Mouse (Mus musculus): ENCODE measurements around the gene Haao. TPM values are rescaled to one million over a fixed set of nuclear protein-coding genes. Genes with fewer than 3 reads are reported as not detected.

Haao gene
- polyA plus RNA-seq, 1 experiment = 9.6 TPM

DNA sequence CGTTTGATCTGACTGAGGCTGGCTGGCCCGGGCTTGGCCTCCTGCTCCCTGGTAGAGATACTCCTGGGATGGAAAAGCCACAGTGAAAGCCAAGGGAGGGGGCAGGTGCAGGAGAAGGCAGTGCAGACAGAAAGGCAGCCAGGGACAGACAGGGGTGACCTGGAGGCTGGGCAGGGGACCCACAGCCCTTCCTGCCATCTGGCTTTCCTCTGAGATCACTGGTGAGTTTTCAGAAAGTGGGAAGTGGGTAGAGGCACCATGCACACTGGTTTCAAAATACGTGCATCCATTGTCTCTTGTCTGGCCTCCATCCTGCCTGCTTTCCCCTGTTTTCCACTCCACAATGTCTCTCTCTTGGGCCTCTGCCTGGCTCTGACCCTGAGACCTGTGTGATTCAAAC lies 18.4 kb downstream of the Haao start:
- 53% methylated on average over 3 of the region's 3 CpGs for WGBS
- Histone ChIP-seq H3K4me1 (ENCODE audit: control insufficient read depth, insufficient read depth, low read length) (no peaks in the 10 kb centered on the region; the same call in 1 of the 2 replicates), H3K4me3 (replicated peaks; ENCODE audit: extremely low read depth, low read depth, low read length) (no peak overlapping the region)

GRCm38 (mm10) chr17:83823835-83824234 lies 23.9 kb downstream of the Haao start:
- Histone ChIP-seq H3K4me1 (ENCODE audit: control insufficient read depth, insufficient read depth, low read length) (no peaks in the 10 kb centered on the region), H3K4me3 (replicated peaks; ENCODE audit: extremely low read depth, low read depth, low read length) (no peak overlapping the region)
- TF ChIP-seq CTCF (IDR thresholded peaks at IDR 0.05; ENCODE audit: insufficient read depth, low read length) = no peak
- WGBS = 76% methylated on average over 7 of the region's 7 CpGs
- DNase-seq = no peak

More for the DNA sequence above, 18.4 kb downstream of the Haao start:
- no peak for DNase-seq
- TF ChIP-seq POLR2A (IDR thresholded peaks at IDR 0.05; ENCODE audit: borderline replicate concordance, extremely low read depth, low read depth, low read length) = no peak
- TF ChIP-seq CTCF (IDR thresholded peaks at IDR 0.05; ENCODE audit: insufficient read depth, low read length) = no peak

DNA sequence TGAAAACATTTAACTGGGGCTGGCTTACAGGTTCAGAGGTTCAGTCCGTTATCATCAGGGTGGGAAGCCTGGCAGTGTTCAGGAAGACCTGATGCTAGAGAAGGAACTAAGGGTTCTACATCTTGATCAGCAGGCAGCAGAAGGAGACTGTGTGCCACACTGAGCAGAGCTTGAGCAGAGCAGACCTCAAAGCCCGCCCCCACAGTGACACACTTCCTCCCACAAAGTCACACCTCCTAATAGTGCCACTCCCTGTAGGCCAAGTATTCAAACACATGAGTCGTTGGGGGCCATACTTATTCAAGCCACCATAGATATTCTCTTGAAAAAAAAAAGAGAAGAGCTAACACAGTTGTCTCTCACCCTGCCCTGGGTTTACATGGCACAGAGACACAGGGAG lies 25.9 kb downstream of the Haao start:
- 76% methylated on average over 3 of the region's 3 CpGs for WGBS
- TF ChIP-seq POLR2A (IDR thresholded peaks at IDR 0.05; ENCODE audit: borderline replicate concordance, extremely low read depth, low read depth, low read length) (no peak), CTCF (IDR thresholded peaks at IDR 0.05; ENCODE audit: insufficient read depth, low read length) (no peak)
- H3K4me3 ChIP-seq (replicated peaks; ENCODE audit: extremely low read depth, low read depth, low read length) = no peak overlapping the region
- no peaks in the 10 kb centered on the region for H3K4me1 ChIP-seq (ENCODE audit: control insufficient read depth, insufficient read depth, low read length)
- DNase-seq = no peak

- 68% methylated on average over 5 of the region's 5 CpGs for WGBS
- H3K4me1 ChIP-seq (ENCODE audit: control insufficient read depth, insufficient read depth, low read length) = no peaks in the 10 kb centered on the region
These were observed 27.1 kb downstream of the Haao start for GRCm38 (mm10) chr17:83820701-83821100.

DNA sequence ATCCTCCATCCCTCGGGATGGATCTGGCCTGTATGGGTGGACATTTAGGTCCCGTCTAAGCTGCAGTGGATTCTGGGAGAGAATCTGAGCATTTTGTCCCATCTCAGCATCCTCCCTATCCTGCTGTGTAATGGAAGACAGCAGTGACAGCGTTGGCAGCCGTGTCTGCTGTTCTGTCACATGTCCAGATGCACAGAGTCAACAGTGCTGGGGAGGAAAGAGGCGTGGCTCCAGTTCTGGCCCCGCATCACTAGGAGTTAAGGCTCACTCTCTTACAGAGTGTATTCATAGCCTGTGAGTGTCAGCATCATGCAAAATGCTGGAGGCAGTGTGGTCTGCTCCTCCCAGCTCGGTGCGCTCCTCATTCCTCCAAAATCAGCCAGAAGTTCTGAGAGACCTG lies 28.3 kb downstream of the Haao start:
- Histone ChIP-seq H3K4me1 (ENCODE audit: control insufficient read depth, insufficient read depth, low read length) (no peaks in the 10 kb centered on the region), H3K4me3 (replicated peaks; ENCODE audit: extremely low read depth, low read depth, low read length) (no peak overlapping the region)
- WGBS = 52% methylated on average over 8 of the region's 8 CpGs
- no peak for TF ChIP-seq CTCF (IDR thresholded peaks at IDR 0.05; ENCODE audit: insufficient read depth, low read length)
- TF ChIP-seq POLR2A (IDR thresholded peaks at IDR 0.05; ENCODE audit: borderline replicate concordance, extremely low read depth, low read depth, low read length) = no peak
- DNase-seq = no peak

More at GRCm38 (mm10) chr17:83820701-83821100, 27.1 kb downstream of the Haao start:
- TF ChIP-seq CTCF (IDR thresholded peaks at IDR 0.05; ENCODE audit: insufficient read depth, low read length) = no peak
- TF ChIP-seq POLR2A (IDR thresholded peaks at IDR 0.05; ENCODE audit: borderline replicate concordance, extremely low read depth, low read depth, low read length) = no peak
- DNase-seq = no peak
- no peak overlapping the region for H3K4me3 ChIP-seq (replicated peaks; ENCODE audit: extremely low read depth, low read depth, low read length)

DNA sequence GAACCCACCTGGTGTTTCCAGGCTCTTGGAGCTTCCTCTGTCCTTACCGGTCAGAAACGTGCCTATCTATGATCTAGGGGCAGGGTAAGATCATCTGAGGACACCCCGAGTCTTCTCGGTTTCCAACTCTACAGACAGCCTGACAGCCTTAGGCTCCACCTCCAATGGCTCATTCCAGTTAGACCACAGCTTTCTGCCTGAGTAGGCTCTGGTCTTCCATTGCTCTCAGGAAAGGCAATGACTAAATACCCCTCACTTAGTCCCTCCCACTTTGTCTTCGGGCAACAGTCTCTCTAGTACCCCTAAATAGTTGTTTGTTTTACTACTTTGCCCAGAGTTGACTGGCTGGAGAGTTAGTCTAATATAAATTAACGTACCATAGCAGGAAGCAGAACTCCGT lies 30.8 kb downstream of the Haao start:
- no peak for DNase-seq

GRCm38 (mm10) chr17:83813050-83813449 lies 34.7 kb downstream of the Haao start:
- Histone ChIP-seq H3K4me3 (replicated peaks; ENCODE audit: extremely low read depth, low read depth, low read length) (no peak overlapping the region), H3K4me1 (ENCODE audit: control insufficient read depth, insufficient read depth, low read length) (no peaks in the 10 kb centered on the region)
- WGBS = 92% methylated on average over 4 of the region's 4 CpGs
- DNase-seq = no peak
- TF ChIP-seq CTCF (IDR thresholded peaks at IDR 0.05; ENCODE audit: insufficient read depth, low read length) (no peak), POLR2A (IDR thresholded peaks at IDR 0.05; ENCODE audit: borderline replicate concordance, extremely low read depth, low read depth, low read length) (no peak)

More for the DNA sequence above, 30.8 kb downstream of the Haao start:
- TF ChIP-seq POLR2A (IDR thresholded peaks at IDR 0.05; ENCODE audit: borderline replicate concordance, extremely low read depth, low read depth, low read length) (no peak), CTCF (IDR thresholded peaks at IDR 0.05; ENCODE audit: insufficient read depth, low read length) (no peak)
- no peak overlapping the region for H3K4me3 ChIP-seq (replicated peaks; ENCODE audit: extremely low read depth, low read depth, low read length)
- no peaks in the 10 kb centered on the region for H3K4me1 ChIP-seq (ENCODE audit: control insufficient read depth, insufficient read depth, low read length)
- WGBS = 61% methylated on average over 7 of the region's 7 CpGs

DNA sequence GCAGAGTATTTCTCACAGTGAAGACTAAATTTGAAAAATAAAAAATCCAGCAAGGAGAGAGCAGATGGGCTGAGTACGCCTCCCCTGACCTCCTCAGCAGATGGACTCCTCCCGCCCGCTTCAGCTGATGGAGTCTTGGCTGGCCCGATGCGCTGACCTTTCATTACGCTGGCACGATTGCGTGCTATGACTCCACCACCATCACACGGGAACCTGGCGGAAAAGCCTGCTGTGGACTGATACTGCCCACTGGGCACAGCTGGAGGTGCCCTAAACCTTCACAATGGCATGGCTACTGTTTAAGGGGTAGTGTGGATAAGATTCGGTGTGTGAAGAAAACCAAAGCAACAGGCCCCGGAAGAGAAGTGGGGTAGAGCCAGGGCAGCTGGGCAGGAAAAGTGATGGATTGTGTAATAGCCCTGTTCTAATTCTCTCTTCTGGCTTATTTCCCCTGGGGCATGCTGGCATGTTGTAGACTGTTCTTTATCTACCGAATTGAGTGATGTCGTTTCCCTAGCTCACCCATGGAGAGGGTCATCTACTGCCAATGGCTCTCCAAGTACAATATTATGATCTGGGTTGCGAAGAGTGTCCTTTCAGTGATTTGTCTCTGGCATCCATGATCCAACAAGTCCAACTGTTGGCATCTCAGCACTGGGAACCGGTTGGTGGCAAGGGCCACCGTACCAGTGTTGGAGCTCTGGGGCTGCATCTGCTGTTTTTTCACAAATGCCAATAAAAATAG lies 35.4 kb downstream of the Haao start:
- no peak for DNase-seq
- Histone ChIP-seq H3K4me3 (replicated peaks; ENCODE audit: extremely low read depth, low read depth, low read length) (no peak overlapping the region), H3K4me1 (ENCODE audit: control insufficient read depth, insufficient read depth, low read length) (no peaks in the 10 kb centered on the region)
- TF ChIP-seq CTCF (IDR thresholded peaks at IDR 0.05; ENCODE audit: insufficient read depth, low read length) (no peak), POLR2A (IDR thresholded peaks at IDR 0.05; ENCODE audit: borderline replicate concordance, extremely low read depth, low read depth, low read length) (no peak)
- 88% methylated on average over 17 of the region's 17 CpGs for WGBS

DNA sequence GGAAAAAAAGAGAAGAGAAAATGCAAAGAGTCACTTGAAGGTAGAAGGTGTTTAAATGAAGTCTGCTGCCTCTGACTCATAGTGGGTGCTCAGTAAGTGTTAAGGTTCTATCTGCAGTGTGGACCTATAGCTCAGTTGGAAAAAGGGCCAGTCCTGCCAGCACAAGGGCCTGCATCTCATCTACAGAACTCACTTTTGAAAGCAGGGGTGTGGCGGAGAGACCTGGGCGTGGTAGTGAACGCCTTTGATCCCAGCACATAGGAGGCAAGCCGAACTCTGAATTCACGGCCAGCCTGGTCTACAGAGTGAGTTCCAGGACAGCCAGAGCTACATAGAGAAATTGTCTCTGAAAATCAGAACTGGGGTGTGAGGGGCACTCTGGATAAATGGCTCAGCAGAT lies 37.5 kb downstream of the Haao start:
- DNase-seq = no peak
- TF ChIP-seq CTCF (IDR thresholded peaks at IDR 0.05; ENCODE audit: insufficient read depth, low read length) = no peak
- TF ChIP-seq POLR2A (IDR thresholded peaks at IDR 0.05; ENCODE audit: borderline replicate concordance, extremely low read depth, low read depth, low read length) = no peak

DNA sequence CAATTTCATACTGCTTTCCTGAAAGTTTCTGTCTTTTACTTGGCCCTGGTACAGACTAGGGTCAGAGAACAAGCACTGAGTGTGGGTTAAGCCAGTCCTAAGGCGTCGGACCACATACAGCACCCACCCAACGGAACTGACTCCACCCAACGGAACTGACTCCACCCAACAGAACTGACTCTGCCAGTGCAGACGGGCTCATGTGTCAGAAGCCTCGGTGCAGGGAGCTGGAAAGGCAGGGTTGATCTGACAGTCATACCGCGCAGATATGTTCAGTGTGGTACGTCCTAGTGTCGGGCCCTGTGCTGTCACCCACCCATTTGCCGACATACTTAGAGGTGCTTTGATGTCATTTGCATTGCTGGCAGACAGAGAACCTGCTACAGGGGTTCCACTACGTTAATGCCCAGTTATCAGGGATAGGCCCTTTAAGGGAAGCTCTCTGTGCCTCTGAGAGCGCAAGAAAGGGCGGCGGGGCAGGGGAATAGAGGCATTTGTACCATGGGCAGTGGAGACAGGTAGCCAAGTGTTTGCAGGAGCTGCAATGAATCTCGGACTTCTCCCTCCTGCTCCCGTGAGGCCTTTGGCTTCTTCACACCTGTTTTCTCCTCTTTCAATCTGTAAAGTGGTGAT lies 38.5 kb downstream of the Haao start:
- peak; percentile 35; the same call in 1 of the 2 replicates for TF ChIP-seq POLR2A (IDR thresholded peaks at IDR 0.05; ENCODE audit: borderline replicate concordance, extremely low read depth, low read depth, low read length)
- TF ChIP-seq CTCF (IDR thresholded peaks at IDR 0.05; ENCODE audit: insufficient read depth, low read length) = no peak
- Histone ChIP-seq H3K4me3 (replicated peaks; ENCODE audit: extremely low read depth, low read depth, low read length) (no peak overlapping the region), H3K4me1 (ENCODE audit: control insufficient read depth, insufficient read depth, low read length) (no peaks in the 10 kb centered on the region)
- DNase-seq = no peak
- 79% methylated on average over 17 of the region's 17 CpGs for WGBS

More for the DNA sequence above, 37.5 kb downstream of the Haao start:
- no peak overlapping the region for H3K4me3 ChIP-seq (replicated peaks; ENCODE audit: extremely low read depth, low read depth, low read length)
- no peaks in the 10 kb centered on the region for H3K4me1 ChIP-seq (ENCODE audit: control insufficient read depth, insufficient read depth, low read length)
- WGBS = 74% methylated on average over 5 of the region's 5 CpGs
